ENCODE assay signal across 9 mouse cellular contexts in genomic region chr7:73941640-73942039, GRCm38 (mm10).
A peak's percentile ranks its signal among the peaks of the same experiment; 100 is the strongest.
DNase-seq lines count a peak whose midpoint lies in the region; ATAC-seq lines count a peak whose summit lies in the region.
"Had no signal": no experiment of that assay in that cellular context is flagged by ENCODE, and none has a peak within 500 bp of the region (broad histone marks: within the 10 kb centered on the region; RNA-seq: fewer than 3 reads in every experiment).

No protein-coding gene starts in this region.

- H3K4me2 ChIP-seq in limb, embryonic 11.5 days (ENCODE audit: low read depth, severe bottlenecking), result no peak overlapping the region
- no peak overlapping the region for H3K4me2 ChIP-seq in embryonic facial prominence, embryonic 11.5 days (ENCODE audit: low read depth, low read length)
- H3K4me2 ChIP-seq in intestine, embryonic 16.5 days (ENCODE audit: low read depth, low read length), result no peak overlapping the region

- H3K27ac ChIP-seq in limb, embryonic 11.5 days (replicated peaks; ENCODE audit: low read depth, low read length), result no peak overlapping the region
- H3K27ac ChIP-seq in limb, embryonic 10.5 days, result no peak overlapping the region
- H3K27ac ChIP-seq in embryonic facial prominence, embryonic 11.5 days (replicated peaks; ENCODE audit: low read depth, low read length), result no peak overlapping the region
- no peak overlapping the region for H3K27ac ChIP-seq in intestine, embryonic 16.5 days (ENCODE audit: low read length)

- peaks cover 3% of the 10 kb centered on the region; the same call in 1 of the 2 replicates for H3K36me3 ChIP-seq in limb, embryonic 11.5 days (ENCODE audit: control insufficient read depth, insufficient read depth, low read length)
- H3K36me3 ChIP-seq in limb, embryonic 10.5 days, result peaks cover 44% of the 10 kb centered on the region
- peaks cover 6% of the 10 kb centered on the region for H3K36me3 ChIP-seq in embryonic facial prominence, embryonic 11.5 days (replicated peaks; ENCODE audit: control insufficient read depth, insufficient read depth, low read depth, low read length)
- no peaks in the 10 kb centered on the region for H3K36me3 ChIP-seq in intestine, embryonic 16.5 days (ENCODE audit: control insufficient read depth, insufficient read depth, low read length)
- H3K36me3 ChIP-seq: G1E had no signal

- H3K27me3 ChIP-seq in limb, embryonic 11.5 days (ENCODE audit: control insufficient read depth, insufficient read depth, low read length), result no peaks in the 10 kb centered on the region
- no peaks in the 10 kb centered on the region for H3K27me3 ChIP-seq in limb, embryonic 10.5 days (ENCODE audit: low read depth, poor library complexity, severe bottlenecking)
- H3K27me3 ChIP-seq in embryonic facial prominence, embryonic 11.5 days (ENCODE audit: control insufficient read depth, insufficient read depth, low read length), result no peaks in the 10 kb centered on the region
- H3K27me3 ChIP-seq in intestine, embryonic 16.5 days (replicated peaks; ENCODE audit: control insufficient read depth, insufficient read depth, low read length), result no peaks in the 10 kb centered on the region

- no peak overlapping the region for H3K9ac ChIP-seq in limb, embryonic 11.5 days (ENCODE audit: low read length)
- H3K9ac ChIP-seq in embryonic facial prominence, embryonic 11.5 days (replicated peaks; ENCODE audit: low read length), result no peak overlapping the region
- no peak overlapping the region for H3K9ac ChIP-seq in intestine, embryonic 16.5 days (ENCODE audit: low read depth, low read length)

- no peak for ATAC-seq in limb, embryonic 11.5 days (ENCODE audit: insufficient number of reproducible peaks, low FRiP score, low TSS enrichment, low read depth)
- ATAC-seq in embryonic facial prominence, embryonic 11.5 days (replicated peaks; ENCODE audit: insufficient number of reproducible peaks, low FRiP score, low TSS enrichment, low read depth), result peak; percentile 70
- ATAC-seq in intestine, embryonic 16.5 days, result peak; percentile 83
- no peak for ATAC-seq in erythroblast, adult 5-6 weeks (replicated peaks; ENCODE audit: low FRiP score, poor library complexity, severe bottlenecking)
- no peak for ATAC-seq in CD4-positive, CD25-positive, alpha-beta regulatory T cell, adult 4 months

- no peaks in the 10 kb centered on the region for H3K4me1 ChIP-seq in limb, embryonic 11.5 days (ENCODE audit: control insufficient read depth, insufficient read depth, low read length)
- no peaks in the 10 kb centered on the region for H3K4me1 ChIP-seq in limb, embryonic 10.5 days
- H3K4me1 ChIP-seq in embryonic facial prominence, embryonic 11.5 days (ENCODE audit: control insufficient read depth, insufficient read depth, low read length), result no peaks in the 10 kb centered on the region
- peaks cover 6% of the 10 kb centered on the region; the same call in 1 of the 2 replicates for H3K4me1 ChIP-seq in intestine, embryonic 16.5 days (ENCODE audit: control insufficient read depth, insufficient read depth, low read length)

- peak; percentile 46 for DNase-seq in limb, embryonic 11.5 days (ENCODE audit: low spot score)
- no peak for DNase-seq in limb, embryonic 10.5 days (ENCODE audit: low spot score)
- peak; percentile 70 for DNase-seq in embryonic facial prominence, embryonic 11.5 days (ENCODE audit: low spot score)
- peak; percentile 43 to 48 for DNase-seq in lung, postnatal 4 days
- DNase-seq in cerebellum, postnatal 25 days, result no peak

- no peaks in the 10 kb centered on the region for H3K9me3 ChIP-seq in limb, embryonic 11.5 days (ENCODE audit: control insufficient read depth, low read length)
- H3K9me3 ChIP-seq in limb, embryonic 10.5 days (replicated peaks), result no peaks in the 10 kb centered on the region
- H3K9me3 ChIP-seq in embryonic facial prominence, embryonic 11.5 days (replicated peaks; ENCODE audit: control insufficient read depth, low read length), result no peaks in the 10 kb centered on the region
- H3K9me3 ChIP-seq in intestine, embryonic 16.5 days (ENCODE audit: control insufficient read depth, low read length), result no peaks in the 10 kb centered on the region

- 77% methylated on average over 4 of the region's 4 CpGs for WGBS in limb, embryonic 11.5 days
- 87% methylated on average over 4 of the region's 4 CpGs for WGBS in limb, embryonic 10.5 days
- 63% methylated on average over 4 of the region's 4 CpGs for WGBS in embryonic facial prominence, embryonic 11.5 days
- 22% methylated on average over 4 of the region's 4 CpGs for WGBS in intestine, embryonic 16.5 days

- H3K4me3 ChIP-seq in limb, embryonic 11.5 days (ENCODE audit: low read depth, low read length), result no peak overlapping the region
- no peak overlapping the region for H3K4me3 ChIP-seq in limb, embryonic 10.5 days
- no peak overlapping the region for H3K4me3 ChIP-seq in embryonic facial prominence, embryonic 11.5 days (ENCODE audit: low read depth, low read length)
- no peak overlapping the region for H3K4me3 ChIP-seq in intestine, embryonic 16.5 days (ENCODE audit: low read length)

Comparison
In these comparisons a context has a peak if more than half of its experiments do, and no peak if none do; other contexts are left out.
1. DNase-seq: peak in limb, embryonic 11.5 days (single experiment), embryonic facial prominence, embryonic 11.5 days (single experiment) and lung, postnatal 4 days (2 of 2); none in limb, embryonic 10.5 days (single experiment) and cerebellum, postnatal 25 days (0 of 2).
2. ATAC-seq: peak in embryonic facial prominence, embryonic 11.5 days (single experiment) and intestine, embryonic 16.5 days (single experiment); none in limb, embryonic 11.5 days (single experiment), erythroblast, adult 5-6 weeks (single experiment) and CD4-positive, CD25-positive, alpha-beta regulatory T cell, adult 4 months (single experiment).